Mouse (Mus musculus) limb, embryonic 14.5 days (tissue): ENCODE results near the gene Syt6. TPM values are rescaled to one million over a fixed set of nuclear protein-coding genes. Genes with fewer than 3 reads are reported as not detected.

ENCODE experiments used
- ATAC-seq: fragments of 200-750 bp; cut with Nextera tagmentation; 2 replicates; pipeline ENCODE4 v1.8.0; 2017; ENCODE audit warnings: low read depth, moderate number of reproducible peaks, moderate TSS enrichment; ENCODE audit not compliant: low FRiP score
- DNase-seq: peaks from one replicate; pipeline ENCODE4 v3.0.0-alpha.2; 2015; ENCODE audit warnings: low spot score
- H3K27ac ChIP-seq: fragments of 300-500 bp; sonication (generic); replicated peaks from 2 replicates; pipeline ENCODE4 v1.5.1; 2014; ENCODE audit warnings: low read depth, mild to moderate bottlenecking, low read length, moderate library complexity, mixed read lengths
- H3K27me3 ChIP-seq: fragments of 300-500 bp; sonication (generic); 2 replicates; pipeline ENCODE4 v1.6.1; 2014; ENCODE audit warnings: low read length, mixed read lengths; ENCODE audit not compliant: control insufficient read depth, insufficient read depth
- H3K36me3 ChIP-seq: fragments of 300-500 bp; sonication (generic); 2 replicates; pipeline ENCODE4 v1.6.1; 2014; ENCODE audit warnings: mild to moderate bottlenecking, low read length, moderate library complexity, mixed read lengths; ENCODE audit not compliant: control insufficient read depth, insufficient read depth
- H3K4me1 ChIP-seq: fragments of 300-500 bp; sonication (generic); 2 replicates; pipeline ENCODE4 v1.6.1; 2014; ENCODE audit warnings: antibody characterized with exemption, low read length, mixed read lengths; ENCODE audit not compliant: control insufficient read depth, insufficient read depth
- H3K4me2 ChIP-seq: fragments of 300-500 bp; sonication (generic); replicated peaks from 2 replicates; pipeline ENCODE4 v1.6.1; 2014; ENCODE audit warnings: low read depth, mild to moderate bottlenecking, low read length, moderate library complexity; ENCODE audit not compliant: severe bottlenecking
- H3K4me3 ChIP-seq: fragments of 300-500 bp; sonication (generic); replicated peaks from 2 replicates; pipeline ENCODE4 v1.5.1; 2014; ENCODE audit warnings: low read length
- H3K9ac ChIP-seq: fragments of 300-500 bp; sonication (generic); 2 replicates; pipeline ENCODE4 v1.6.1; 2014; ENCODE audit warnings: mild to moderate bottlenecking, low read depth, low read length, moderate library complexity; ENCODE audit not compliant: severe bottlenecking
- H3K9me3 ChIP-seq: fragments of 300-500 bp; sonication (generic); 2 replicates; pipeline ENCODE4 v1.6.1; 2016; ENCODE audit warnings: low read length; ENCODE audit not compliant: control insufficient read depth
- POLR2A ChIP-seq: fragments of 200-500 bp; IDR thresholded peaks from 2 replicates; pipeline ENCODE4 v1.8.0; 2012; ENCODE audit warnings: inconsistent platforms, mild to moderate bottlenecking, moderate library complexity, borderline replicate concordance; ENCODE audit not compliant: insufficient read depth, insufficient read length; ENCODE audit errors: extremely low read depth
- WGBS: fragments of 180-500 bp; shearing (Covaris S2); extraction: QIAGEN DNeasy Blood & Tissue Kit; methylation state at CpG from one replicate; pipeline ENCODE4 v1.1.7; 2014; 5-methylcytosine and 5-hydroxymethylcytosine counted together
- polyA plus RNA-seq, 2 experiments: library from polyadenylated mRNA; depleted of rRNA in 1 of 2; stranded (reverse) in 1 of 2; unstranded in 1 of 2; fragments of >200 nt; fragmentation: Nextera tagmentation in 1 of 2; extraction: Ambion mirVana in 1 of 2; gene quantifications; 2 replicates each; pipeline versions ENCODE4 v1.2.1 to v1.2.3; 2012 to 2014

The Syt6 gene
- polyA plus RNA-seq, 2 experiments, result 0.37 to 0.44 TPM

DNA sequence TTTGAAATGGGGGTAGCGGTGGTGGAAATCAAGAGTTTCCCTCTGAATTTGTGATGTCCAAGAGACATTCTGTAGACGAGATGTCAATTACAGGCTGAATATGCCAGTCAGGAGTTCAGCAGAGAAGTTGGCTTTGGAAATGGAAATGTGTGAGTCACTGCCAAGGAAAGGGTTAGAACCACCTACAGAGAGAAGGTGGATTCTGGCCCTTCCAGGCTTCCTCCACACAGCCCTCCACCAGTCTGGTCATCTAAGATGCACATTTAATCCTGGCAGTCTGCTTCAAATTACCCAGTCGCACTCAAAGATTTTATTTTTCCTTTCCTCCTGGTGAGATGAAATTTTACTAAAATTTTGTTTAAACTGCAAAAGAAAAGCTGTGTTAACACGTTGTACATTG lies 97.1 kb downstream of the Syt6 start:
- DNase-seq (no peak), ATAC-seq (no peak)
- H3K4me1 ChIP-seq, result no peaks in the 10 kb centered on the region
- no peaks in the 10 kb centered on the region for H3K27me3 ChIP-seq
- H3K9ac ChIP-seq, result no peak overlapping the region
- H3K9me3 ChIP-seq, result no peaks in the 10 kb centered on the region
- H3K27ac ChIP-seq, result no peak overlapping the region
- TF ChIP-seq POLR2A, result no peak
- no peaks in the 10 kb centered on the region for H3K36me3 ChIP-seq
- H3K4me2 ChIP-seq, result no peak overlapping the region
- H3K4me3 ChIP-seq, result no peak overlapping the region
- 54% methylated on average over 4 of the region's 4 CpGs for WGBS

DNA sequence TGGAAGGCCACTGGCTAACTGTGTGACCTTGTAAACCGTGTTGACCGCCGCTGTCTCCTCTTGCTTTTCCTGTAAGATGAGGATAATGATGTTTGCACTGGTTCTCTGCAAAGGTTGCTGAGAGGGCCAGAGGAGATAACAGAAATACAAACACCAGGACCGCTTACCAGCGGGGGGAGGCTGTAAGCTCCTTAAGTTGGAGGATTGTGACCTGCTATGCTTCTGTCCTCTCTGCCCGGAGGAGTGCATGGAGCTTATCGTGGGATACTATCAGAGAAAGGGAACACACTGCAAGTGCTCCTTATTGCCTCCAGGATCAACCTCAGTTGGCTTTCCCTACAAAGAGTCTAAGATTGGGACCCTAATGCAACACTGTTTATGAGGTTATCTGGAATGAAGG lies 97.7 kb downstream of the Syt6 start:
- H3K4me1 ChIP-seq, result no peaks in the 10 kb centered on the region
- ATAC-seq (no peak), DNase-seq (no peak)
- no peak overlapping the region for H3K27ac ChIP-seq
- no peaks in the 10 kb centered on the region for H3K9me3 ChIP-seq
- no peaks in the 10 kb centered on the region for H3K27me3 ChIP-seq
- no peak overlapping the region for H3K4me2 ChIP-seq
- no peak for TF ChIP-seq POLR2A
- H3K36me3 ChIP-seq, result no peaks in the 10 kb centered on the region
- WGBS, result 62% methylated on average over 7 of the region's 7 CpGs
- H3K9ac ChIP-seq, result no peak overlapping the region
- no peak overlapping the region for H3K4me3 ChIP-seq

DNA sequence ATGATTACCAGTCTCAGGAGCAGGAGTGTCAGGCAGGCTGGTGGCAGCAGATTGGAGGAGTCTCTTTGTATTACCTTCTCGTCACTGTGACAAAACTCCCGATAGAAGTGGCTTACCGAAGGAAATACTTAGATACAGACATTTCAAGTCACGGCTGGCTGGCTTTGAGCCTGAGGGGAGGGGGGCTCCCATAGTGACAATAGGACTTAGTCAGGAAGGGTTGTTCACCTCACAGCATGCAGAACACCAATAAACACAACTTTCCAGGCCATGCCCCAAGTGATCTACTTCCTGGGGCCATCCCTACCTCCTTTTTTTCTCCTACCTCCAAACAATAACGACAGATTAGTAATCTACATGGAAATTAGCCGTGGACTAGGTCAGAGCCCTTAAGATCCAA lies 103.8 kb downstream of the Syt6 start:
- no peak for DNase-seq
- Histone ChIP-seq H3K27me3 (no peaks in the 10 kb centered on the region), H3K36me3 (no peaks in the 10 kb centered on the region), H3K27ac (no peak overlapping the region), H3K4me1 (peaks cover 7% of the 10 kb centered on the region; the same call in 1 of the 2 replicates), H3K9ac (no peak overlapping the region), H3K4me2 (no peak overlapping the region), H3K9me3 (no peaks in the 10 kb centered on the region), H3K4me3 (no peak overlapping the region)
- WGBS, result 52% methylated on average over 6 of the region's 6 CpGs
- TF ChIP-seq POLR2A, result no peak
- no peak for ATAC-seq

DNA sequence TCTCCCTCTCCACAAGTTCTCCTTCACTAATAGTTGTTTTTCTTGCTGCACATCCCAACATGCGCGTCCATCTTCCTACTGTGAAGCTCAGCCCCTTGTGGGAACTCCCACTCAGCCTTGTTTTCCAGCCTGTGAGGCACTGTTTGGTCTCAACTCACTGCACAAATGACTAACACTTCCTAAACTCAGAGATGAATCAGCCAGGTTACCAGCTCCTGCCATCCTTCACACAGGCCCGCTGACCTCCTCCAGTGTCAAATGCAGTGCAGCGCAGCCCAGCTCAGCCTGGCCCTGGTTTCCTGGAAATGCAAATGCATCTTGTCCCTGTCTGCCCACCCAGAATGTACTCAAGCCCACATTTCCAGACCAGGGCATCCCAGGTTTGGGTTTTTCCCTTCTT lies 107.4 kb downstream of the Syt6 start:
- H3K27ac ChIP-seq, result no peak overlapping the region
- 55% methylated on average over 4 of the region's 4 CpGs for WGBS
- H3K4me3 ChIP-seq, result no peak overlapping the region
- ATAC-seq (no peak), DNase-seq (no peak)
- H3K9me3 ChIP-seq, result no peaks in the 10 kb centered on the region
- TF ChIP-seq POLR2A, result no peak
- no peak overlapping the region for H3K9ac ChIP-seq
- no peaks in the 10 kb centered on the region for H3K27me3 ChIP-seq
- no peak overlapping the region for H3K4me2 ChIP-seq
- H3K4me1 ChIP-seq, result peaks cover 7% of the 10 kb centered on the region; the same call in 1 of the 2 replicates
- no peaks in the 10 kb centered on the region for H3K36me3 ChIP-seq

DNA sequence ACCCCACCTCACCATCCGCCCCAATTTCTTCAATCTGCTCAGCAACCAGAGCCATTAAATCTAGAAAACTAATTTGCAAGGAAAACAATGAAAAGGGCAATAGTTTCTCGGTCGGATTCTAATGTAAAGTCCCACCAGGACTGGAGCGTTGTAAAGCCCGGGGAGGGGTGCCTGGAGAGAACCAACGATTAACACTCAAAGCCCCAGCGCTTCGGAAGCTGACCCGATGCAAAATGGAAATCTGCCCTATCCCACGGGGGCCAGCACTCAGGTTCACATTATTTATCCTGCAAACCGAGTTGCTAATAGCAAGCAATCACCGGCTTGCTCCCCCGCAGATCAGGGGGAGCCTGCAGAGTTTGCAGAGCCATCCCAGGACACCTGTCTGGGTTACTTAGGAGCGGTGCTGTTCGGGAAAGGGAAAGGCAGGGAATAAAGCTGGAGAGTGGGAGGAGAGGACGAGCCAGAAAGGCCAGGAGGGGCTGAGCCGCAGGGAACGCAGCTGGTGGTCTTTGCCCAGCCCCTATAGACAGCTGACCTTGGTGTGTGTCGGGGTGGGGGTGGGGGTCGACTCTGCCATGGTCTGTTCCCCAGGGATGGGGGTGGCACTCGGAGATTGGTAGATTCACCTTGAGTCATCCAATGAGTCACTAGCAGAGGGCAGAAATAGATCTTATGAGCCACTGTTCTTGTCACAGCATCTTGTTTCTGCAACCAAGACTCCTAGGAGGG lies 108.4 kb downstream of the Syt6 start:
- Histone ChIP-seq H3K27ac (no peak overlapping the region), H3K4me1 (peaks cover 7% of the 10 kb centered on the region; the same call in 1 of the 2 replicates), H3K4me3 (no peak overlapping the region), H3K27me3 (no peaks in the 10 kb centered on the region), H3K36me3 (no peaks in the 10 kb centered on the region), H3K9me3 (no peaks in the 10 kb centered on the region), H3K9ac (peak overlapping the region; percentile 21; the same call in 1 of the 2 replicates), H3K4me2 (peak overlapping the region; percentile 20; the same call in 1 of the 2 replicates)
- TF ChIP-seq POLR2A, result no peak
- 2% methylated on average over 21 of the region's 21 CpGs for WGBS
- DNase-seq (no peak), ATAC-seq (no peak)
